8 mouse cellular contexts compared by ENCODE assay signal in genomic region chr6:136742352-136743118, GRCm38 (mm10). TPM values are rescaled to one million over a fixed set of nuclear protein-coding genes. Genes with fewer than 3 reads are reported as not detected.
DNase-seq lines count a peak whose midpoint lies in the region; ATAC-seq lines count a peak whose summit lies in the region.

No protein-coding gene starts in this region.

- DNase-seq in WW6 (ENCODE audit: low read depth, low spot score), result peak; percentile 80
- peak; percentile 76 to 88 for DNase-seq in cerebellum, postnatal 36 days
- DNase-seq in gastrocnemius, adult 18-20 months (ENCODE audit: low spot score), result peak; percentile 80
- peak; percentile 56 to 80 for DNase-seq in left cerebral cortex, adult 8-10 months (ENCODE audit: low spot score in 2 of 2)
- DNase-seq in right cerebral cortex, adult 18-20 months, result peak; percentile 78
- peak; percentile 57 for DNase-seq in urinary bladder, postnatal 10 days (ENCODE audit: low spot score)

- ATAC-seq in inflammation-experienced regulatory T-cells, adult 6 months, result peak; percentile 83
- peak; percentile 87 for ATAC-seq in megakaryocyte, adult 5-6 weeks (ENCODE audit: poor library complexity, severe bottlenecking)

RNA-seq across cellular contexts. Expression of gene Gucy2c, which starts 39.0 kb away (rescaled TPM):
- not detected for total RNA-seq in gastrocnemius, adult 18-20 months (2021)
- not detected for polyA plus RNA-seq in inflammation-experienced regulatory T-cells, adult 6 months (2017; shearing (Covaris generic))
- total RNA-seq in left cerebral cortex, adult 8-10 months (2022), result under 1 TPM; 0.21 to 0.52 (median 0.37) TPM
- total RNA-seq in megakaryocyte, adult 5-6 weeks (2015), result 0.27 TPM in 1 of 2 replicates, not detected in the other
- 0.11 TPM in 1 of 2 replicates, not detected in the other for total RNA-seq in megakaryocyte, adult 5-6 weeks (2017)

Comparison
In these comparisons a context has a peak if more than half of its experiments do, and no peak if none do; other contexts are left out.
1. Peak in every context shown above with its lines: DNase-seq and ATAC-seq.